Mouse (Mus musculus) CH12.LX (cell line): ENCODE measurements around the gene Mon1b. TPM values are rescaled to one million over a fixed set of nuclear protein-coding genes. Genes with fewer than 3 reads are reported as not detected.

ENCODE experiments used
- DNase-seq: peaks from one replicate; pipeline ENCODE4 v3.0.0-alpha.2; 2013; ENCODE audit errors: extremely low read depth
- H3K27ac ChIP-seq: 2 replicates; pipeline ENCODE4 v1.5.1; 2012; ENCODE audit warnings: low read depth, mild to moderate bottlenecking, control low read depth, moderate library complexity; ENCODE audit not compliant: insufficient read depth
- H3K27me3 ChIP-seq: replicated peaks from 2 replicates; pipeline ENCODE3; 2012; ENCODE audit warnings: inconsistent platforms
- H3K36me3 ChIP-seq, 2 experiments: replicated peaks in 1 of 2; 2 replicates each; pipeline versions ENCODE3 to v1.6.1; 2012; ENCODE audit warnings: inconsistent platforms in 1 of 2, low read length in 1 of 2, mild to moderate bottlenecking in 1 of 2, mixed read lengths in 1 of 2, moderate library complexity in 1 of 2; ENCODE audit not compliant: control insufficient read depth in 1 of 2, insufficient read depth in 1 of 2
- H3K4me1 ChIP-seq, 2 experiments: 2 replicates each; pipeline ENCODE4 v1.6.1; 2012; ENCODE audit warnings: inconsistent platforms in 1 of 2, moderate library complexity in 1 of 2; ENCODE audit not compliant: insufficient read depth in 2 of 2, control insufficient read depth in 1 of 2
- H3K4me2 ChIP-seq: 2 replicates; pipeline ENCODE4 v1.6.1; 2012; ENCODE audit warnings: low read depth, mild to moderate bottlenecking, control low read depth; ENCODE audit not compliant: poor library complexity, insufficient read depth, severe bottlenecking
- H3K4me3 ChIP-seq, 3 experiments: fragments of 150-350 bp in 1 of 3; sonication (generic) in 1 of 3; replicated peaks in 1 of 3; 2 replicates each; pipeline versions ENCODE3 to v1.5.1; 2011 to 2012; ENCODE audit warnings: low read depth in 2 of 3, low read length in 2 of 3, mild to moderate bottlenecking in 2 of 3, moderate library complexity in 2 of 3, control low read depth in 1 of 3, improper control_type of control experiment in 1 of 3, inconsistent platforms in 1 of 3, mixed read lengths in 1 of 3; ENCODE audit not compliant: poor library complexity in 1 of 3
- H3K79me2 ChIP-seq: replicated peaks from 2 replicates; pipeline ENCODE4 v1.6.1; 2012; ENCODE audit warnings: mild to moderate bottlenecking, moderate library complexity; ENCODE audit not compliant: control insufficient read depth, poor library complexity, insufficient read depth, severe bottlenecking; ENCODE audit errors: extremely low read depth
- H3K9ac ChIP-seq: 2 replicates; pipeline ENCODE4 v1.6.1; 2012; ENCODE audit warnings: low read depth, mild to moderate bottlenecking, control low read depth, moderate library complexity; ENCODE audit not compliant: insufficient read depth
- H3K9me3 ChIP-seq: replicated peaks from 2 replicates; pipeline ENCODE3; 2012; ENCODE audit warnings: low read length, inconsistent platforms, mixed read lengths
- BHLHE40 ChIP-seq: IDR thresholded peaks from 2 replicates; pipeline ENCODE4 v1.6.1; 2011; ENCODE audit warnings: mild to moderate bottlenecking, low read depth, low read length, improper control_type of control experiment
- CHD2 ChIP-seq: IDR thresholded peaks from 2 replicates; pipeline ENCODE4 v1.6.1; 2011; ENCODE audit warnings: low read length, improper control_type of control experiment
- ELF1 ChIP-seq: IDR thresholded peaks from 2 replicates; pipeline ENCODE4 v1.6.1; 2014; ENCODE audit warnings: low read depth, mild to moderate bottlenecking, inconsistent platforms, low read length, improper control_type of control experiment
- EP300 ChIP-seq: IDR thresholded peaks from 2 replicates; pipeline ENCODE4 v1.6.1; 2011; ENCODE audit warnings: low read length, improper control_type of control experiment
- ETS1 ChIP-seq: conservative IDR thresholded peaks from 2 replicates; pipeline ENCODE4 v1.6.1; 2012; ENCODE audit warnings: low read depth, mild to moderate bottlenecking, inconsistent platforms, low read length, improper control_type of control experiment, moderate library complexity
- IRF4 ChIP-seq: IDR thresholded peaks from 2 replicates; pipeline ENCODE4 v1.6.1; 2014; ENCODE audit warnings: low read depth, mild to moderate bottlenecking, inconsistent platforms, low read length, improper control_type of control experiment
- JUN ChIP-seq: IDR thresholded peaks from 2 replicates; pipeline ENCODE4 v1.6.1; 2011; ENCODE audit warnings: low read depth, mild to moderate bottlenecking, low read length, improper control_type of control experiment, moderate library complexity; ENCODE audit not compliant: insufficient read depth
- JUND ChIP-seq: conservative IDR thresholded peaks from 2 replicates; pipeline ENCODE4 v1.6.1; 2011; ENCODE audit warnings: low read depth, low read length, improper control_type of control experiment
- MAFK ChIP-seq: IDR thresholded peaks from 2 replicates; pipeline ENCODE4 v1.6.1; 2011; ENCODE audit warnings: low read length, improper control_type of control experiment; ENCODE audit not compliant: insufficient replicate concordance
- MAX ChIP-seq: IDR thresholded peaks from 2 replicates; pipeline ENCODE4 v1.6.1; 2011; ENCODE audit warnings: low read length, improper control_type of control experiment
- MAZ ChIP-seq: IDR thresholded peaks from 2 replicates; pipeline ENCODE4 v1.6.1; 2012; ENCODE audit warnings: low read depth, mild to moderate bottlenecking, inconsistent platforms, low read length, improper control_type of control experiment, moderate library complexity
- MYC ChIP-seq: IDR thresholded peaks from 2 replicates; pipeline ENCODE4 v1.6.1; 2011; ENCODE audit warnings: low read depth, mild to moderate bottlenecking, improper control_type of control experiment, low read length
- NRF1 ChIP-seq: IDR thresholded peaks from 2 replicates; pipeline ENCODE4 v1.6.1; 2014; ENCODE audit warnings: low read depth, mild to moderate bottlenecking, inconsistent platforms, low read length, improper control_type of control experiment, moderate library complexity
- POLR2AphosphoS2 ChIP-seq: IDR thresholded peaks from 2 replicates; pipeline ENCODE4 v1.6.1; 2011; ENCODE audit warnings: low read depth, low read length, improper control_type of control experiment
- RAD21 ChIP-seq: IDR thresholded peaks from 2 replicates; pipeline ENCODE4 v1.6.1; 2011; ENCODE audit warnings: low read depth, mild to moderate bottlenecking, low read length, improper control_type of control experiment, moderate library complexity
- RCOR1 ChIP-seq: conservative IDR thresholded peaks from 2 replicates; pipeline ENCODE4 v1.6.1; 2012; ENCODE audit warnings: low read depth, mild to moderate bottlenecking, inconsistent platforms, low read length, improper control_type of control experiment
- SIN3A ChIP-seq: IDR thresholded peaks from 2 replicates; pipeline ENCODE4 v1.6.1; 2012; ENCODE audit warnings: low read length, improper control_type of control experiment, inconsistent platforms
- TCF12 ChIP-seq: IDR thresholded peaks from 2 replicates; pipeline ENCODE4 v1.6.1; 2014; ENCODE audit warnings: low read depth, mild to moderate bottlenecking, inconsistent platforms, low read length, improper control_type of control experiment
- ZMIZ1 ChIP-seq: IDR thresholded peaks from 2 replicates; pipeline ENCODE4 v1.6.1; 2012; ENCODE audit warnings: low read depth, mild to moderate bottlenecking, inconsistent platforms, low read length, improper control_type of control experiment
- dilution Hi-C: fragments of 300-500 bp; cut with MboI; formaldehyde crosslinking; loops from 2 replicates; pipeline ENCODE4 v1.14.3; 2020; ENCODE audit warnings: low sequenced_read_pairs; ENCODE audit not compliant: extremely low pct_unique_long_range_greater_than_20kb, extremely low pct_ligation_motif_present
- in situ Hi-C: fragments of 300-500 bp; cut with MboI; formaldehyde crosslinking; loops from 3 replicates; pipeline ENCODE4 v1.14.3; 2019; ENCODE audit warnings: low sequenced_read_pairs, low pct_ligation_motif_present, low pct_unique_long_range_greater_than_20kb, mixed read lengths
- polyA plus RNA-seq: library from polyadenylated mRNA; unstranded; fragments of >175 nt; gene quantifications from 2 replicates; pipeline ENCODE4 v1.2.1, GENCODE M21; 2012; ENCODE audit warnings: low read depth; ENCODE audit not compliant: insufficient read length
- total RNA-seq, 2 experiments: library from RNA; depleted of rRNA; stranded (reverse); fragments of 300-350 nt in 1 of 2; fragments of >200 nt in 1 of 2; gene quantifications; 2 replicates each; pipeline ENCODE4 v1.2.3; 2012 to 2014

Gene Mon1b
- total and polyA plus RNA-seq, 3 experiments = 7.2 to 17.1 (median 15.2) TPM

DNA sequence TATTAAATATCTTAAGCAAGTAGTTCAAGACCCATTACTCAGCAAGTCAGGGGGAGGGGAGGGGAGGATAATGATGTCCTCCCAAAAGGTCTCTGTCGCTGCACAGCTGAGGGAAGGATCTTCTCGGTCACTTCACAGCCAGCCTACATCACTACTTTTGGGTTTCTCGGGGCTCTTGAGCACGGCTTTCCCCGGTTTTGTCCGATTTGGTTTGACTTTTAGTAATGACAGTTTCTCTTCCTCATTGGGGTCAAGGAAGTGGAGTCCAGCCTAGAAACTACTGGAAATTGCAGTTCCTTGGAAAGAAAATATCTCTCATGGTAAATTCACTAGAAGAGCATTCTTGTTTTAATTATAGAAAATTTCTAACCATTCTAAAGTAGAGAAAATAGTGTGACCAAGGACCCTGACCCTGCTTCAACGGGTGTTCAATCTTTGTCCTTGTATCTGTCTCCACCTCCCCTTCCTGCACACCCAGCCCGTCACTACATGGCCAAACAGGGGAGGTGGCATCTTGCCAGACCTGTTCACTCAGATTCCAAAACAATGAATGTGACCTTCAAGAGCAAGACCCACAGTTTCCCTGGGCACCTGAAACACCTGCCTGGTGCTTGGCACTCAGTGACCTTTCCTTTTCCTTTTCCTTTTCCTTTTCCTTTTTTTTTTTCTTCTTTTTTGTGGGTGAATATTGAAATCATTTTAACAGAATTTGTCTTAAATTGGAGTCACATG, 8.3 kb downstream of the Mon1b start:
- Histone ChIP-seq H3K4me2 (no peak overlapping the region), H3K4me1 (peaks cover 16 to 72% of the 10 kb centered on the region in 2 experiments)
- TF ChIP-seq IRF4 = peak; percentile 94
- TF ChIP-seq EP300 = peak; percentile 91
- TF ChIP-seq MAX = 0 out of 2 replicates have a peak, but pooled peaks have one; percentile 44
- TF ChIP-seq JUN = no peak
- TF ChIP-seq ZMIZ1 = no peak
- peak; percentile 75 for TF ChIP-seq SIN3A
- TF ChIP-seq ETS1 = peak; percentile 85
- TF ChIP-seq MAZ = no peak
- TF ChIP-seq JUND = 0 out of 2 replicates have a peak, but pooled peaks have one; percentile 26
- peak; percentile 41; the same call in 1 of the 2 replicates for TF ChIP-seq CHD2
- 0 out of 2 replicates have a peak, but pooled peaks have one; percentile 14 for TF ChIP-seq TCF12
- TF ChIP-seq BHLHE40 = no peak
- no peak for TF ChIP-seq MYC
- no peak for TF ChIP-seq POLR2AphosphoS2
- no peak for TF ChIP-seq RCOR1
- TF ChIP-seq RAD21 = no peak
- no peak for TF ChIP-seq NRF1
- TF ChIP-seq ELF1 = peak; percentile 48; the same call in 1 of the 2 replicates
- peak; percentile 56; the same call in 1 of the 2 replicates for TF ChIP-seq MAFK
- TF ChIP-seq, all 38 proteins: peak for 10
- dilution Hi-C loops (no loop called here), in situ Hi-C loops (no loop called here)
- H3K27ac ChIP-seq = no peak overlapping the region
- peaks cover 35 to 44% of the 10 kb centered on the region in 2 experiments for H3K36me3 ChIP-seq
- H3K4me3 ChIP-seq = no peak overlapping the region
- DNase-seq = peak; percentile 65
- H3K27me3 ChIP-seq = no peaks in the 10 kb centered on the region
- no peak overlapping the region for H3K9ac ChIP-seq
- no peaks in the 10 kb centered on the region for H3K79me2 ChIP-seq
- H3K9me3 ChIP-seq = no peaks in the 10 kb centered on the region

DNA sequence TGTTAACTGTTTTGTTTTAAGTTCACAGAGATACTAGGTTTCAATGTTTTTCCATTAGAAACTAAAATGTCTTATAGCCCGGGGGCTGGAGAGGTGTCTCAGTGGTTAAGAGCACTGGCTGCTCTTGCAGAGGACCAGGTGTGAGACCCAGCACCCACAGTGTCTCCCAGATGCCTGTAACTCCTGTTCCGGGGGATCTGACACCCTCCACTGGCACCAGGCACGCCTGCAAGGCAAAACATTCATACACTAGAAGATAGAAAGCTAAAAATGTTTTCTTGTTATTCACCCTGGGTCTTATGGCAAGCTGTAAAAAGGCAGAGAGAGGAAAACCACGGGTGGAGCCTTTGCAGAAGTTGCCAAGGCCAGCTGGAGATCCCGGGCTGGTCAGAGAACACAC, 9.8 kb downstream of the Mon1b start:
- Histone ChIP-seq H3K36me3 (peaks cover 20 to 28% of the 10 kb centered on the region in 2 experiments), H3K4me1 (peaks cover 16 to 59% of the 10 kb centered on the region in 2 experiments), H3K27me3 (no peaks in the 10 kb centered on the region), H3K4me2 (no peak overlapping the region), H3K27ac (no peak overlapping the region), H3K4me3 (no peak overlapping the region), H3K79me2 (no peaks in the 10 kb centered on the region), H3K9ac (no peak overlapping the region), H3K9me3 (no peaks in the 10 kb centered on the region)
- dilution Hi-C loops = no loop called here
- DNase-seq = no peak
- TF ChIP-seq ELF1 (0 out of 2 replicates have a peak, but pooled peaks have one; percentile 18), CHD2 (no peak)
- in situ Hi-C loops = no loop called here
